Mouse (Mus musculus): Measurements from ENCODE around the gene 1700010B08Rik. TPM values are rescaled to one million over a fixed set of nuclear protein-coding genes. Genes with fewer than 3 reads are reported as not detected.
A peak's percentile ranks its signal among the peaks of the same experiment; 100 is the strongest.
"Not testable (repeated sequence)": the region's sequence is repeated elsewhere in the genome, so short reads cannot be mapped to it uniquely, and the experiment has no call there.

Gene 1700010B08Rik
- 0.23 TPM in 1 of 2 replicates, not detected in the other for polyA plus RNA-seq (2014; fragmentation: Nextera tagmentation; extraction: Ambion mirVana)

DNA sequence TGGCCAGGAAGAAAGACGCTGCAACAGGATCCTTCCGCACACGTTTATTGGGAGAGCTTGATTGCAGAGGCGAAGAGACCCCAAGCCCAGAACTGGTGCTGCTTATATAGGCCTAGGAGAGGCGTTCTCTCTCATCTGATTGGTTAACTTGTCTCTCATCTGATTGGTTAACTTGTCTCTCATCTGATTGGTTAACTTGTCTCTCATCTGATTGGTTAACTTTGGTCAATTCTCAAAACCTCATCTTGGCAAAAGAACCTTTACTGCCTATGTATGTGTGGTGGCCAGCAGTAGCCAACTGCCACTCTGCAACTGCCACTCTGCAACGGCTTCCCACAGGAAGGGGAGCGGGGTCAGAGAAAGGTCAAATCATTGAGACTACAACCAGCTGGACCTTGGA is at the start of gene 1700010B08Rik:
TSS of gene 1700010B08Rik (plus strand) at position 301 of the 400 bp plus-strand sequence.
- WGBS, result 85% methylated on average over 6 of the region's 7 CpGs
- H3K27ac ChIP-seq (ENCODE audit: low read depth, low read length); H3K36me3 ChIP-seq (ENCODE audit: control insufficient read depth, insufficient read depth, low read length); ATAC-seq (ENCODE audit: low FRiP score, low TSS enrichment); H3K27me3 ChIP-seq (ENCODE audit: control insufficient read depth, insufficient read depth, low read length); H3K4me1 ChIP-seq (ENCODE audit: control insufficient read depth, insufficient read depth, low read length); H3K9ac ChIP-seq (ENCODE audit: low read depth, low read length); H3K4me3 ChIP-seq (ENCODE audit: low read length); H3K9me3 ChIP-seq (ENCODE audit: control insufficient read depth, low read length); H3K4me2 ChIP-seq (replicated peaks; ENCODE audit: low read depth, low read length): not testable (repeated sequence)

DNA sequence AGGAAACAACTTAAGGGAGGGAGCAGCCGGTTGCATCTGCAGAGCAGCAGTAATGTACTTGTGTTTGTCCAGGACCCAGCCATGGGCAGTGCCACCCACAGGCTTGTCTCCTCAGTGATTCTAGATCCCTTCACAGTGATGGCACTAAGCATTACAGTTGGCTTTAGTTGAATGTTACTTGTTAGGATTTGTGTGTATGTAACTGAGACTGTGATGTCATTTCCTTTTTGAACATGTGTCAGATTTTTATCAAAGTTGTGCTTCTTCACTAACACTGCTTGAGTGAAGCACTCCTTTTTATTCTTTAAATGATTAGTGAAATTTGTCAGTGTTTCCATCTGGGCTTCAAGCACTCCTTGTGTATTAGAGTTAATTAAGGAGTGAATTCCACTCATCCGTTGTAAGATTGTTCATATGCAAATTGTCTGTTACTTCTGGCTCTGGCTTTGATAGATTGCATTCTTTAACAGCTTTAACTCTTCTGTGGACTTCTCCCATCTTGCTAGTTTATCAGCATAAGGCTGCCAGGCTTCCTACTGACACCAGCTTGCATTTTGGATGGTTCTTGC is 46.8 kb upstream of the 1700010B08Rik start:
- H3K9ac ChIP-seq (ENCODE audit: low read depth, low read length), result no peak overlapping the region
- H3K4me3 ChIP-seq (ENCODE audit: low read length), result no peak overlapping the region
- no peak for ATAC-seq (ENCODE audit: low FRiP score, low TSS enrichment)
- no peaks in the 10 kb centered on the region for H3K27me3 ChIP-seq (ENCODE audit: control insufficient read depth, insufficient read depth, low read length)
- H3K27ac ChIP-seq (ENCODE audit: low read depth, low read length), result no peak overlapping the region
- 68% methylated on average over 2 of the region's 2 CpGs for WGBS
- H3K9me3 ChIP-seq (ENCODE audit: control insufficient read depth, low read length), result no peaks in the 10 kb centered on the region
- H3K36me3 ChIP-seq (ENCODE audit: control insufficient read depth, insufficient read depth, low read length), result peaks cover 4% of the 10 kb centered on the region; the same call in 1 of the 2 replicates
- no peaks in the 10 kb centered on the region for H3K4me1 ChIP-seq (ENCODE audit: control insufficient read depth, insufficient read depth, low read length)
- H3K4me2 ChIP-seq (replicated peaks; ENCODE audit: low read depth, low read length), result no peak overlapping the region

DNA sequence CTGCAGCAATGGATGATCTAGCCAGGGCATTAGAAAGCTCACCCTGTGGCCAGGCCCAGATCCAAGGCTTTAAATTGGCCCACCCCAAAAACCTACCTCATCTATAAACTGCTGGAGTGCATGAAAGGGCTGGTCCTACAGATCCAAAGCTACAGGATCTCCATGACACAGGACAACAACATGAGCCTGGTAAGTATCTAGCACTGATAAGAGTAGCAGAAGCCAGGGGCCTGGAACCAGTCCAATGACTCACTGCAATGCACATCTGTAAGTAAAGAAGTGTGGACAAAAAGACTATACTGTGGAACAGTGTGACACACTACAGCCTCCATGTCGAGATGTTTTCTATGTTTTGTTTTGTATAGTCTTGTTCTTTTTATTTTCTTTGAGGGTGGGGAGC is 45.7 kb upstream of the 1700010B08Rik start:
- peaks cover 3% of the 10 kb centered on the region; the same call in 1 of the 2 replicates for H3K36me3 ChIP-seq (ENCODE audit: control insufficient read depth, insufficient read depth, low read length)

DNA sequence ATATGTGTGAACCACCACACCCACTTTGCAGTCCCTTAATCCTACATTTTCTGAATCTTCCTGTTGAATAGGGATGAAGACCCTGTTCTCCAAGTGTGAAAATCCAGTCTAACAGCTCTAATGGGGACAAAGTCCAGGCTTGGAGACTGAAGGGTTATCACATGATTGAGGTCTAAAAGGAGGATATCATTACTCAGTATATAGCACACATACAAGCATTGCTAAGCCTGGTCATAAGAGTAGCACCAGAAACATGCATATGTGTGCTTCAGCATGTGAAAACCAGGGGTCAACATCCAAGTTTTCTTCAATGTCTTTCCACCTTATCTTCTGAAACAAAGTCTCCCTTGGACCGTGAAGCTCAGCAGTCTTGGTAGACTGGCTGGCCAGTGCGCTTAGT is 40.6 kb upstream of the 1700010B08Rik start:
- H3K4me1 ChIP-seq (ENCODE audit: control insufficient read depth, insufficient read depth, low read length), result no peaks in the 10 kb centered on the region
- no peak overlapping the region for H3K4me3 ChIP-seq (ENCODE audit: low read length)
- no peak for ATAC-seq (ENCODE audit: low FRiP score, low TSS enrichment)
- no peak overlapping the region for H3K4me2 ChIP-seq (replicated peaks; ENCODE audit: low read depth, low read length)
- H3K27ac ChIP-seq (ENCODE audit: low read depth, low read length), result no peak overlapping the region
- 95% methylated on average over 2 of the region's 2 CpGs for WGBS
- H3K36me3 ChIP-seq (ENCODE audit: control insufficient read depth, insufficient read depth, low read length), result peaks cover 12% of the 10 kb centered on the region; the same call in 1 of the 2 replicates
- no peak overlapping the region for H3K9ac ChIP-seq (ENCODE audit: low read depth, low read length)
- H3K27me3 ChIP-seq (ENCODE audit: control insufficient read depth, insufficient read depth, low read length), result no peaks in the 10 kb centered on the region
- no peaks in the 10 kb centered on the region for H3K9me3 ChIP-seq (ENCODE audit: control insufficient read depth, low read length)

More for the DNA sequence above, 45.7 kb upstream of the 1700010B08Rik start:
- no peak overlapping the region for H3K4me2 ChIP-seq (replicated peaks; ENCODE audit: low read depth, low read length)
- 86% methylated on average over 1 of the region's 1 CpGs for WGBS
- ATAC-seq (ENCODE audit: low FRiP score, low TSS enrichment), result no peak
- no peak overlapping the region for H3K27ac ChIP-seq (ENCODE audit: low read depth, low read length)
- H3K4me1 ChIP-seq (ENCODE audit: control insufficient read depth, insufficient read depth, low read length), result no peaks in the 10 kb centered on the region
- no peak overlapping the region for H3K4me3 ChIP-seq (ENCODE audit: low read length)
- no peak overlapping the region for H3K9ac ChIP-seq (ENCODE audit: low read depth, low read length)
- H3K9me3 ChIP-seq (ENCODE audit: control insufficient read depth, low read length), result no peaks in the 10 kb centered on the region
- no peaks in the 10 kb centered on the region for H3K27me3 ChIP-seq (ENCODE audit: control insufficient read depth, insufficient read depth, low read length)

DNA sequence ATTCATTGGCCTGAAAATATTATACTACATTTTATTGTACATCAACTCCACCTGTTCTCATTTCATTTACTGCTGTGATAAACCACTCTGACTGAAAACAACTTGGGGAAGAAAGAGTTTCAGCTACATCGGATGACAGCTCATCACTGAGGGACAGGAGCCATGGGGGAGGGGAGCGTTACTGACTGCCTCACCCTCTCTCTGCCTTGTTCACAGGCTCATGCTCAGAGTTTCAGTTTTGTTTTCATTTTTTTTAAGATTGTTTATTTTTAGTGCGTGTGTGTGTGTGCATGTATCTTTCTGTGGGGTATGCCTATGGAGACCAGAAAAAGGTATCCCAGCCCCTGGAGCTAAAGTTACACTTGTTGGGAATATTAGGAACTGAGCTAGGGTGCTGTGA is 40.0 kb upstream of the 1700010B08Rik start:
- 65% methylated on average over 3 of the region's 3 CpGs for WGBS
- ATAC-seq (ENCODE audit: low FRiP score, low TSS enrichment), result no peak
- no peaks in the 10 kb centered on the region for H3K27me3 ChIP-seq (ENCODE audit: control insufficient read depth, insufficient read depth, low read length)
- no peaks in the 10 kb centered on the region for H3K9me3 ChIP-seq (ENCODE audit: control insufficient read depth, low read length)
- peaks cover 11% of the 10 kb centered on the region; the same call in 1 of the 2 replicates for H3K36me3 ChIP-seq (ENCODE audit: control insufficient read depth, insufficient read depth, low read length)
- no peak overlapping the region for H3K4me3 ChIP-seq (ENCODE audit: low read length)
- H3K4me2 ChIP-seq (replicated peaks; ENCODE audit: low read depth, low read length), result no peak overlapping the region
- H3K27ac ChIP-seq (ENCODE audit: low read depth, low read length), result no peak overlapping the region
- H3K9ac ChIP-seq (ENCODE audit: low read depth, low read length), result no peak overlapping the region
- H3K4me1 ChIP-seq (ENCODE audit: control insufficient read depth, insufficient read depth, low read length), result no peaks in the 10 kb centered on the region

DNA sequence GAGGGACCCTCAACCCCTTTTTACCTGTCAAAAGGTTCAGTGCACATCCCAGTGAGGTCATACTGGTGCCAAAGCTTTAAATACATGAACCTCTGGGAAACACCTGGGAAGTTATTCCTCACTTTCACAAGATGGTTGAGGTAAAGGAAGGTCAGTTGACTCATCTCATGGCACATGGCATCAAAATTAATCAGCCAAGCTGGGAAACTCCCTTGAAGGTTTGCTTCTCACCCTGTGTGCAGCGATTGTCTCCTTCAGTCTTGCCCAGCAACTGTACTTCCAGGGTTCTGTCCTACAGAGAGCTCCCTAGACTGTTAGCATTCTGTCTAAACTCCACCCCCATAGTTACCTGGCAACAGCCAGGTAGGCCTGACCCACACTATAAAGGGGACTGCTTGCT is 39.1 kb upstream of the 1700010B08Rik start:
- no peak for ATAC-seq (ENCODE audit: low FRiP score, low TSS enrichment)
- 67% methylated on average over 1 of the region's 1 CpGs for WGBS
- Histone ChIP-seq H3K27ac (ENCODE audit: low read depth, low read length) (no peak overlapping the region), H3K9ac (ENCODE audit: low read depth, low read length) (no peak overlapping the region), H3K4me2 (replicated peaks; ENCODE audit: low read depth, low read length) (no peak overlapping the region), H3K9me3 (ENCODE audit: control insufficient read depth, low read length) (no peaks in the 10 kb centered on the region), H3K27me3 (ENCODE audit: control insufficient read depth, insufficient read depth, low read length) (no peaks in the 10 kb centered on the region), H3K36me3 (ENCODE audit: control insufficient read depth, insufficient read depth, low read length) (peaks cover 9% of the 10 kb centered on the region; the same call in 1 of the 2 replicates), H3K4me3 (ENCODE audit: low read length) (no peak overlapping the region), H3K4me1 (ENCODE audit: control insufficient read depth, insufficient read depth, low read length) (no peaks in the 10 kb centered on the region)

DNA sequence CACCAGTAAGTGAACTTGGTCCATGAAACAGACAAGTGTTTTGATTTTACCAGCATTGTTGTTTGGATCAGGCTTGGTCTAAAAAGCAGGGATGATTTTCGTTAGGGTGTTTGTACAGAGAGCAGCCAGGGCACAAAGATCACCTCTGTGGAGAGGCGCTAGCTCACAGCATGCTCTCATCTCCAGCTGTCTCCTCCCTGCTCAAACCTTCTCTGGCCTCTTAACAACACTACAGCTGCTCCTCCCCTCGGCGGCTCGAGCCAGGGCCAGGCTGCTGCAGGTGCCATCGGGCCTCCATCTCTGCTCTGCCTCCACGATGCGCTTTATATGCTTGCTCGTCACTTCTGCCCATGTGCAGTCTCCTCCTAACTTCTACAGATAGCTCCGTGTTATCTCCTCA is 36.4 kb upstream of the 1700010B08Rik start:
- no peak overlapping the region for H3K27ac ChIP-seq (ENCODE audit: low read depth, low read length)
- 59% methylated on average over 10 of the region's 10 CpGs for WGBS
- H3K4me3 ChIP-seq (ENCODE audit: low read length), result no peak overlapping the region
- H3K4me2 ChIP-seq (replicated peaks; ENCODE audit: low read depth, low read length), result no peak overlapping the region
- H3K36me3 ChIP-seq (ENCODE audit: control insufficient read depth, insufficient read depth, low read length), result peaks cover 9% of the 10 kb centered on the region; the same call in 1 of the 2 replicates
- no peaks in the 10 kb centered on the region for H3K9me3 ChIP-seq (ENCODE audit: control insufficient read depth, low read length)
- no peak overlapping the region for H3K9ac ChIP-seq (ENCODE audit: low read depth, low read length)
- peaks cover 7% of the 10 kb centered on the region; the same call in 1 of the 2 replicates for H3K4me1 ChIP-seq (ENCODE audit: control insufficient read depth, insufficient read depth, low read length)
- ATAC-seq (ENCODE audit: low FRiP score, low TSS enrichment), result no peak
- H3K27me3 ChIP-seq (ENCODE audit: control insufficient read depth, insufficient read depth, low read length), result no peaks in the 10 kb centered on the region

DNA sequence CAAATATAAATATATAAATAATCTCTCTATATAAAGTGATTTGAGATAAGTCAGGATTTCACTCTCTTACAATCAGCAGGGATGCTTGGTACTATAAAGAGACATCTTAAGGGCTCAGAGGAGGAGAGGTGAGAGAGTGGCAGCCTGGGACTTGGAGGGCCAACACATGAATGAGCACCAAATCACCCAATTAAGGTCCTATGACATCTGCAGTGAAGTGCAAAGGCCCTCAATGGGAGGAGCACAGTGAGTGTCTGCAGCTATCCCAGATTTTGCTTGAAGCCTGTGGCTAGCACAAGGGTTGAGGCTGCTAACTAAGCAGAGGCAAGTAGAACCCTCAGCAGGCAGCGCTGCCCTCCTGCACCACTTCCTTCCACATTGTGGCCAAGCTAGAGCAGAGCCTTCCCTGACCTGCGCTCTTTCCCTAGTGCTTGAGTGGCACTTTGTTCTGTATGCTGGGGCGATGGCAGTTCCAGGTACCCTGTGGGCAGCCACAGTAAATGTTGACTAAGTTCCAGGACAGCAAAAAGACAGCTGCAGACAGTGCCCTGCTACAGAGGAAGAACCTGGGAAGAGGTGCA is 33.3 kb upstream of the 1700010B08Rik start:
- no peak overlapping the region for H3K27ac ChIP-seq (ENCODE audit: low read depth, low read length)
- H3K9ac ChIP-seq (ENCODE audit: low read depth, low read length), result peak overlapping the region; percentile 12; the same call in 1 of the 2 replicates
- H3K4me3 ChIP-seq (ENCODE audit: low read length), result no peak overlapping the region
- ATAC-seq (ENCODE audit: low FRiP score, low TSS enrichment), result no peak
- WGBS, result 100% methylated on average over 3 of the region's 3 CpGs
- H3K4me2 ChIP-seq (replicated peaks; ENCODE audit: low read depth, low read length), result no peak overlapping the region
- H3K9me3 ChIP-seq (ENCODE audit: control insufficient read depth, low read length), result no peaks in the 10 kb centered on the region
- peaks cover 7% of the 10 kb centered on the region; the same call in 1 of the 2 replicates for H3K4me1 ChIP-seq (ENCODE audit: control insufficient read depth, insufficient read depth, low read length)
- H3K36me3 ChIP-seq (ENCODE audit: control insufficient read depth, insufficient read depth, low read length), result peaks cover 27% of the 10 kb centered on the region
- no peaks in the 10 kb centered on the region for H3K27me3 ChIP-seq (ENCODE audit: control insufficient read depth, insufficient read depth, low read length)

DNA sequence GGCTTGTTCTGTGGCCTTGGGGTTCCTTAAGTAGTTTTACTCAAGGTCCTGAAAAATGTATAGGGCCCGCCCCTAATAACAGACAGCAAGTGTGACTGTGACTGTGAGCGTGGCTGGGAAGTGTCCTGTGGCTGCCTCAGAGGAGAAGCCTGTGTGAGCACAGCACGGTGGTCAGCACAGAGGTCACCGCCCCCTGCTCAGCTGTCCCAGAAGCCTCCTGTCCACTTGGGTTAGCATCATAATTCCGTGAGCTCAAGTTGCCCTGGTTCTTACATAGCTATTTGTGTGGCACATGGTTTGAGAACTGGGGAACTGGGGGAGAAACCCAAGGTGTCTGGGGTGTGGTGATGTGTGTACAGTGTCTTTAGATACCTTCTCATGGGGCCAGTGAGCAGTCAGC is 31.9 kb upstream of the 1700010B08Rik start:
- no peak for ATAC-seq (ENCODE audit: low FRiP score, low TSS enrichment)
- Histone ChIP-seq H3K9me3 (ENCODE audit: control insufficient read depth, low read length) (no peaks in the 10 kb centered on the region), H3K4me2 (replicated peaks; ENCODE audit: low read depth, low read length) (no peak overlapping the region), H3K9ac (ENCODE audit: low read depth, low read length) (no peak overlapping the region), H3K27ac (ENCODE audit: low read depth, low read length) (no peak overlapping the region), H3K27me3 (ENCODE audit: control insufficient read depth, insufficient read depth, low read length) (no peaks in the 10 kb centered on the region), H3K4me3 (ENCODE audit: low read length) (no peak overlapping the region), H3K36me3 (ENCODE audit: control insufficient read depth, insufficient read depth, low read length) (peaks cover 34% of the 10 kb centered on the region), H3K4me1 (ENCODE audit: control insufficient read depth, insufficient read depth, low read length) (peaks cover 7% of the 10 kb centered on the region; the same call in 1 of the 2 replicates)
- WGBS, result 79% methylated on average over 5 of the region's 5 CpGs
